ENCODE assay signal across 17 mouse cellular contexts in the genomic region with DNA sequence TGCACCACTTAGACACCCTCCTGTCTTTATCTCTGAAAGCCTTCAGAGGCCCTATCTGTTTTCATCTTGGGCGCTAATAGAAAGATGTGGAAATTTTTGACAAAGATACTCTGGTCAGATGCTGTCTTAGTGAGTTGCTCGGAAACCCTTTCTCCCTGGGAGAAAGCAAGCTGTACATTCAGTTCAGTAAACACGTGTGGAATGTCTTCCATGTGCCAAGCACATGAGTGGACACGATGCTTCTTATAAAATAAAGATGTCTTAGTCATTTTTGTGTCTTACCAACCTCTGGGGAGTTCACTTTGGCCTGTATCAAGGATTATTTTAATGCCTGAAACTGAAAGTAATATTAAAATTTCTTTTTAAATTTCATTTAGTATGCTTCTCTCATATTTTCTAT. TPM values are rescaled to one million over a fixed set of nuclear protein-coding genes. Genes with fewer than 3 reads are reported as not detected.
"Had no signal": no experiment of that assay in that cellular context is flagged by ENCODE, and none has a peak within 500 bp of the region (broad histone marks: within the 10 kb centered on the region; RNA-seq: fewer than 3 reads in every experiment).

No protein-coding gene starts in this region.

- H3K4me1 ChIP-seq: midbrain, embryonic 10.5 days; stomach, embryonic 15.5 days had no signal

- H3K27me3 ChIP-seq: stomach, embryonic 15.5 days had no signal

- H3K9ac ChIP-seq: liver, embryonic 12.5 days; neural tube, embryonic 15.5 days; stomach, embryonic 15.5 days had no signal

- ATAC-seq: liver, embryonic 12.5 days had no signal

- H3K9me3 ChIP-seq: limb, embryonic 10.5 days; liver, embryonic 12.5 days; midbrain, embryonic 10.5 days; neural tube, embryonic 15.5 days; stomach, embryonic 15.5 days had no signal

- H3K4me3 ChIP-seq: limb, embryonic 10.5 days; liver, embryonic 12.5 days; midbrain, embryonic 10.5 days; myocyte; neural tube, embryonic 15.5 days; stomach, embryonic 15.5 days had no signal

- DNase-seq: kidney, adult 18-20 months; kidney, postnatal 10 days; lung, postnatal 4 days; midbrain, embryonic 14.5 days; right cerebral cortex, postnatal 4 days; thymus, postnatal 36 days had no signal

- H3K36me3 ChIP-seq: limb, embryonic 10.5 days; liver, embryonic 12.5 days; midbrain, embryonic 10.5 days; neural tube, embryonic 15.5 days; stomach, embryonic 15.5 days had no signal

- H3K27ac ChIP-seq: limb, embryonic 10.5 days; liver, embryonic 12.5 days; midbrain, embryonic 10.5 days; neural tube, embryonic 15.5 days; stomach, embryonic 15.5 days had no signal

- H3K4me2 ChIP-seq: liver, embryonic 12.5 days; neural tube, embryonic 15.5 days; stomach, embryonic 15.5 days had no signal

RNA-seq across cellular contexts. Expression of gene Vegfd, which starts 6.5 kb away (rescaled TPM):
- total RNA-seq: megakaryocyte, adult 5-6 weeks had no signal

RNA-seq across cellular contexts. Expression of gene Asb11, which starts 57.1 kb away (rescaled TPM):
- total RNA-seq: megakaryocyte, adult 5-6 weeks had no signal
- polyA plus RNA-seq: kidney, embryonic 14.5 days; limb, embryonic 10.5 days; liver, embryonic 12.5 days; midbrain, embryonic 10.5 days; midbrain, embryonic 14.5 days; neural tube, embryonic 11.5 days; neural tube, embryonic 15.5 days; spleen, adult 2 months; stomach, embryonic 15.5 days; thymus, postnatal 0 days had no signal
